Mouse (Mus musculus) kidney, postnatal 0 days (tissue): Measurements from ENCODE around the gene Tex47. TPM values are rescaled to one million over a fixed set of nuclear protein-coding genes. Genes with fewer than 3 reads are reported as not detected.

Experiments used
- ATAC-seq: fragments of 200-750 bp; cut with Nextera tagmentation; replicated peaks from 2 replicates; pipeline ENCODE4 v1.8.0; 2017; ENCODE audit warnings: low read depth, moderate number of reproducible peaks, moderate TSS enrichment, moderate library complexity; ENCODE audit not compliant: low FRiP score
- DNase-seq: peaks from one replicate; pipeline ENCODE4 v3.0.0-alpha.2; 2016; ENCODE audit warnings: low spot score
- H3K27ac ChIP-seq: fragments of 300-500 bp; sonication (generic); 2 replicates; pipeline ENCODE4 v1.5.1; 2014; ENCODE audit warnings: mild to moderate bottlenecking
- H3K27me3 ChIP-seq: fragments of 300-500 bp; sonication (generic); 2 replicates; pipeline ENCODE4 v1.6.1; 2014; ENCODE audit warnings: low read length, mixed read lengths; ENCODE audit not compliant: insufficient read depth
- H3K36me3 ChIP-seq: fragments of 300-500 bp; sonication (generic); 2 replicates; pipeline ENCODE4 v1.6.1; 2014; ENCODE audit warnings: low read length, mixed read lengths; ENCODE audit not compliant: insufficient read depth
- H3K4me1 ChIP-seq: fragments of 300-500 bp; sonication (generic); replicated peaks from 2 replicates; pipeline ENCODE4 v1.6.1; 2014; ENCODE audit warnings: antibody characterized with exemption, low read length, mixed read lengths; ENCODE audit not compliant: insufficient read depth
- H3K4me2 ChIP-seq: fragments of 300-500 bp; sonication (generic); 2 replicates; pipeline ENCODE4 v1.6.1; 2014; ENCODE audit warnings: mild to moderate bottlenecking, low read length, moderate library complexity, mixed read lengths
- H3K4me3 ChIP-seq: fragments of 300-500 bp; sonication (generic); replicated peaks from 2 replicates; pipeline ENCODE4 v1.5.1; 2014; ENCODE audit warnings: low read depth, low read length
- H3K9ac ChIP-seq: fragments of 300-500 bp; sonication (generic); 2 replicates; pipeline ENCODE4 v1.6.1; 2014; ENCODE audit warnings: low read depth, low read length
- H3K9me3 ChIP-seq: fragments of 300-500 bp; sonication (generic); replicated peaks from 2 replicates; pipeline ENCODE4 v1.6.1; 2016; ENCODE audit warnings: low read length, inconsistent platforms, mixed read lengths
- CTCF ChIP-seq: IDR thresholded peaks from 2 replicates; pipeline ENCODE4 v1.5.1; 2016; ENCODE audit warnings: antibody characterized with exemption, low read depth, mild to moderate bottlenecking, moderate library complexity
- WGBS: fragments of 180-500 bp; shearing (Covaris S2); extraction: QIAGEN DNeasy Blood & Tissue Kit; methylation state at CpG from one replicate; pipeline ENCODE4 v1.1.7; 2014; 5-methylcytosine and 5-hydroxymethylcytosine counted together
- polyA plus RNA-seq: library from polyadenylated mRNA; unstranded; fragments of >200 nt; fragmentation: Nextera tagmentation; extraction: Ambion mirVana; gene quantifications from 2 replicates; pipeline ENCODE4 v1.2.1, GENCODE M21; 2015

Tex47 gene
- polyA plus RNA-seq, 1 experiment from 2014 or later, result 0.07 TPM

DNA sequence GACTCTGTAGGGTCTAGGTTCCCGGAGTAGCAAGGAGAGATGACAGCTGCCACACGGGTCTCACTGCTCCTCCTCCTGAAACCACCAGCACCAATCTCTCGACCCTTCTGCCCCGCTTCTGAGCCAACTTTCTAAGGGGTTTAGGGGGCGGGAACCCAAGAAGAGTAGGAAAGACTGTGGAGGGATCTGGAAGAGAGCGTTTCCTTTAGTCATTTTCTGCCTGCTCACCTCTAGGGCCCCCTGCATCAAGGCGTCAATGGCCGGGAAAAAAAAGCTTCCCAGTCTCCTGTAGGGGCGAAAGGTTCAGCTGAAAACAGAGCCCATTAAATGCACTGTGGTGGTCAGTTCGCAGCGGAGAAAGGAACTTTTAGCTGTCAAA, 41.1 kb downstream of the Tex47 start:
- H3K27me3 ChIP-seq, result no peaks in the 10 kb centered on the region
- H3K27ac ChIP-seq, result no peak overlapping the region
- no peaks in the 10 kb centered on the region for H3K36me3 ChIP-seq
- peak; percentile 33; the same call in 1 of the 2 replicates for ATAC-seq
- H3K4me2 ChIP-seq, result peak overlapping the region; percentile 93
- no peak overlapping the region for H3K9ac ChIP-seq
- 0 out of 2 replicates have a peak, but pooled peaks cover 6% of the 10 kb centered on the region for H3K4me1 ChIP-seq
- no peaks in the 10 kb centered on the region for H3K9me3 ChIP-seq
- no peak for TF ChIP-seq CTCF
- no peak for DNase-seq
- H3K4me3 ChIP-seq, result peak overlapping the region; percentile 47
- under 1% methylated on average over 10 of the region's 11 CpGs for WGBS

Other genes starting within 250 kb of the Tex47 start
- 0.04 and 0.05 TPM in 2 replicates for gene Zfp804b, start 40.6 kb downstream of the Tex47 start, polyA plus RNA-seq